Mouse (Mus musculus) splenic B cell, adult 2 months (primary cell): ENCODE results near the gene Ankle2.

ENCODE experiments used
- DNase-seq: peaks from one replicate; pipeline ENCODE4 v3.0.0-alpha.2; 2011; ENCODE audit warnings: low read depth, low spot score
- H3K27me3 ChIP-seq: 2 replicates; pipeline ENCODE4 v1.6.1; 2012; ENCODE audit warnings: mild to moderate bottlenecking, low read length, moderate library complexity, mixed read lengths; ENCODE audit not compliant: control insufficient read depth, poor library complexity, insufficient read depth, severe bottlenecking
- H3K36me3 ChIP-seq: 2 replicates; pipeline ENCODE4 v1.6.1; 2012; ENCODE audit warnings: mild to moderate bottlenecking, low read length, moderate library complexity, mixed read lengths; ENCODE audit not compliant: control insufficient read depth, poor library complexity, insufficient read depth, severe bottlenecking

Ankle2 gene

DNA sequence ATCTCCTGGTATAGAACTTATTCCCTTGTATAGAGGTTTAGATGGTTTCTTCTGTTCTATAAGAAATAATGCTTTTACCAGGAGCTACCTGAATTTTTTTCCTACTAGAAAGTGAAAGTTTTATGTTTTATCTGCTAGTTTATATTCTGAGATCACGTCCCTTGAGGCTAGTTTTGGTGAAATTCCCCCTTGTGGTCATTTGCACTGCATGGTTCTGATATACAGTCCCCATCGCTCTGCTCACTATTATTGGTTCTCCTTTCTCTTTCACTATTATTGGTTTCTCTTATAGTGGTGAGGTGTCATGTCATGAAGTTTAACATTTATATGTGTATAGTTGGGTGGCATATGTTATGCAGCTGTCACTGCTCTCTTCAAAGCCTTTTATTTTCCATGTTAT, 69.8 kb downstream of the Ankle2 start:
- no peaks in the 10 kb centered on the region for H3K27me3 ChIP-seq
- peak; percentile 51 for DNase-seq
- H3K36me3 ChIP-seq = no peaks in the 10 kb centered on the region
